Mouse (Mus musculus) embryonic facial prominence, embryonic 12.5 days (tissue): ENCODE measurements around the gene Ech1. TPM values are rescaled to one million over a fixed set of nuclear protein-coding genes. Genes with fewer than 3 reads are reported as not detected.

Source experiments
- ATAC-seq: fragments of 200-750 bp; cut with Nextera tagmentation; 2 replicates; pipeline ENCODE4 v1.8.0; 2017; ENCODE audit not compliant: insufficient number of reproducible peaks, insufficient read depth, low FRiP score, low TSS enrichment
- H3K27ac ChIP-seq: fragments of 300-500 bp; sonication (generic); 2 replicates; pipeline ENCODE4 v1.5.1; 2016; ENCODE audit warnings: mild to moderate bottlenecking
- H3K27me3 ChIP-seq: fragments of 300-500 bp; sonication (generic); 2 replicates; pipeline ENCODE4 v1.6.1; 2016; ENCODE audit warnings: mild to moderate bottlenecking, moderate library complexity
- H3K36me3 ChIP-seq: fragments of 300-500 bp; sonication (generic); 2 replicates; pipeline ENCODE4 v1.6.1; 2016; ENCODE audit warnings: mild to moderate bottlenecking
- H3K4me1 ChIP-seq: fragments of 300-500 bp; sonication (generic); 2 replicates; pipeline ENCODE4 v1.6.1; 2016
- H3K4me2 ChIP-seq: fragments of 300-500 bp; sonication (generic); replicated peaks from 2 replicates; pipeline ENCODE4 v1.6.1; 2016; ENCODE audit warnings: mild to moderate bottlenecking, moderate library complexity
- H3K4me3 ChIP-seq: fragments of 300-500 bp; sonication (generic); 2 replicates; pipeline ENCODE4 v1.5.1; 2016; ENCODE audit warnings: mild to moderate bottlenecking
- H3K9ac ChIP-seq: fragments of 300-500 bp; sonication (generic); 2 replicates; pipeline ENCODE4 v1.6.1; 2016; ENCODE audit warnings: mild to moderate bottlenecking, moderate library complexity
- H3K9me3 ChIP-seq: fragments of 300-500 bp; sonication (generic); 2 replicates; pipeline ENCODE4 v1.6.1; 2016; ENCODE audit warnings: mild to moderate bottlenecking, moderate library complexity
- WGBS: fragments of 180-500 bp; shearing (Covaris S2); methylation state at CpG from one replicate; pipeline ENCODE4 v1.1.7; 2016; 5-methylcytosine and 5-hydroxymethylcytosine counted together
- polyA plus RNA-seq: library from polyadenylated mRNA; unstranded; fragments of >200 nt; fragmentation: Nextera tagmentation; extraction: Ambion mirVana; gene quantifications from 2 replicates; pipeline ENCODE4 v1.2.1, GENCODE M21; 2016

The Ech1 gene
- polyA plus RNA-seq, 1 experiment from 2014 or later: 117 TPM

GRCm38 (mm10) chr7:28822993-28823903 is 1.8 kb upstream of the Ech1 start:
- peak overlapping the region; percentile 25; the same call in 1 of the 2 replicates for H3K27ac ChIP-seq
- ATAC-seq: no peak
- H3K36me3 ChIP-seq: peaks cover 44% of the 10 kb centered on the region
- no peak overlapping the region for H3K4me2 ChIP-seq
- no peak overlapping the region for H3K9ac ChIP-seq
- WGBS: 52% methylated on average over 10 of the region's 10 CpGs
- H3K9me3 ChIP-seq: no peaks in the 10 kb centered on the region
- H3K4me3 ChIP-seq: no peak overlapping the region
- H3K4me1 ChIP-seq: peaks cover 14% of the 10 kb centered on the region; the same call in 1 of the 2 replicates
- H3K27me3 ChIP-seq: no peaks in the 10 kb centered on the region

- Histone ChIP-seq H3K4me2 (no peak overlapping the region), H3K4me1 (peaks cover 14% of the 10 kb centered on the region; the same call in 1 of the 2 replicates), H3K27ac (0 out of 2 replicates have a peak overlapping the region, but pooled peaks have one; percentile 23), H3K27me3 (no peaks in the 10 kb centered on the region), H3K36me3 (peaks cover 38% of the 10 kb centered on the region), H3K9me3 (no peaks in the 10 kb centered on the region), H3K4me3 (no peak overlapping the region), H3K9ac (no peak overlapping the region)
- ATAC-seq: no peak
- WGBS: 41% methylated on average over 2 of the region's 2 CpGs
Observed at GRCm38 (mm10) chr7:28823932-28824331, 1.1 kb upstream of the Ech1 start.

DNA sequence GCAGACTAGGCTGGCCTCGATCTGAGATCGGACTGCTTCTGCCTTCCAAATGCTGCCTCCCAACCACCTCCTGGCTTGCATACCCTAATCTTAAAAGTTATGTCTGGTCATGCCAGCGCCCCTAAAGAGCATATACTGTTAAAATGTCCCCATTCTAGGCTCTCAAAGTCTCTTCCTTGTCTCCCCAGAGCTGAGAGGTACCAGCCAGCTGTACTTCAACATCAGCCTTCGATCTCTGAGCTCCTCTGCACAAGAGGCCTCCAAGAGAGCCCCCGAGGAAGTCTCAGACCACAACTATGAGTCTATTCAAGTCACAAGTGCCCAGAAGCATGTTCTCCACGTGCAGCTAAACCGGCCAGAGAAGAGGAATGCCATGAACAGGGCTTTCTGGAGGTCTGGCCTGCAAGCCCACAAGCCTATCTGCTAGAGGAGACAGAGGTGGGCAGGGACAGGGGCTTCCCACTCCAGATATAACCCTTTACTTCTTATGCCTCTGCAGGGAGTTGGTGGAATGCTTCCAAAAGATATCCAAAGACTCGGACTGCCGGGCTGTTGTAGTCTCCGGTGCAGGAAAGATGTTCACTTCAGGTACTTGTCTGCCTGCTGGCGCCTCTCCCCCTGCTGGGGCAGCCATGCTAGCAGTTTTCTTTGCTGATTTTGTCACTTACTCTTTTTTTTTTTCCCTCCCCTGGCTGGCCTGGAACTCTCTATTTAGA is 827 bp downstream of the Ech1 start:
- no peak for ATAC-seq
- peak overlapping the region; percentile 52 for H3K4me2 ChIP-seq
- peak overlapping the region; percentile 41 for H3K4me3 ChIP-seq
- H3K36me3 ChIP-seq: peaks cover 34% of the 10 kb centered on the region
- no peaks in the 10 kb centered on the region for H3K9me3 ChIP-seq
- H3K27me3 ChIP-seq: no peaks in the 10 kb centered on the region
- 60% methylated on average over 11 of the region's 11 CpGs for WGBS
- peak overlapping the region; percentile 86 for H3K27ac ChIP-seq
- H3K9ac ChIP-seq: peak overlapping the region; percentile 50
- peaks cover 11% of the 10 kb centered on the region; the same call in 1 of the 2 replicates for H3K4me1 ChIP-seq

DNA sequence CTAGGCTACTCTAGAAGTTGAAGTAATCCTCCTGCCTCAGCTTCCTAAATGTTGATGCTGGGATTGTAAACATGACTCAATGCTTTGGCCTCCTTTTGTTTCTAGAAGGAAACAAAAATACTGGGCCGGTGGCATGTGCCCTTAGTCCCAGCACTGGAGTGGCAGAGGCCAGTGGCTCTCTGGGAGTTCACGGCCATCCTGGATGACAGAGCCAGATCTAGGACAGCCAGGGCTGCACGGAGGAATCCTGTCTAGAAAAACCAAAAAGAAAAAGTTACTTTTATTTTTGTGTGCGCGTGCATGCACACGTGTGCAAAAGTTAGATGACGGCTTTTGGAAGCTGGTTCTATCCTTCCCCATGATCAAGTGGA is 1.4 kb downstream of the Ech1 start:
- Histone ChIP-seq H3K9me3 (no peaks in the 10 kb centered on the region), H3K9ac (no peak overlapping the region; the same call in 1 of the 2 replicates), H3K36me3 (peaks cover 34% of the 10 kb centered on the region), H3K4me3 (no peak overlapping the region), H3K27me3 (no peaks in the 10 kb centered on the region), H3K4me1 (peaks cover 11% of the 10 kb centered on the region; the same call in 1 of the 2 replicates), H3K4me2 (peak overlapping the region; percentile 52; the same call in 1 of the 2 replicates), H3K27ac (0 out of 2 replicates have a peak overlapping the region, but pooled peaks have one; percentile 86)
- ATAC-seq: no peak
- WGBS: 93% methylated on average over 7 of the region's 7 CpGs

DNA sequence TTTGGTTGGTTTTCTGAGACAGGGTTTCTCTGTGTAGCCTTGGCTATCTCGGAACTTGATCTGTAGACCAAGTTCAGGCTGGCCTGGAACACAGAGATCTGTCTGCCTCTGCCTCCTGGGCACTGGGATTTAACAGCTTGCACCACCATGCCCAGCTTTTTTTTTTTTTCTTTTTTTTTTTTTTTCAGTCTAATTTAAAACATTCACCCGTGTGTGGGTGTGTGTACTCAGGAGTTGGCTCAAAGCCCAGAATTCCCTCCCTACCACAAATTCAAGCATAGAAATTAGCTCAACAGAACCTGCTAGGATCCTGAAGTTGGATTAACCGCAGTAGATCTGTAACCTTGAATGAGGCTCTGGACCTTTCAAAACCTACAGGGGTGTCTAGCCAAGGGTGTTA is 2.3 kb downstream of the Ech1 start:
- Histone ChIP-seq H3K36me3 (peaks cover 36% of the 10 kb centered on the region), H3K9ac (no peak overlapping the region), H3K4me1 (peaks cover 11% of the 10 kb centered on the region; the same call in 1 of the 2 replicates), H3K27ac (no peak overlapping the region), H3K4me3 (no peak overlapping the region), H3K4me2 (no peak overlapping the region), H3K9me3 (no peaks in the 10 kb centered on the region), H3K27me3 (no peaks in the 10 kb centered on the region)
- WGBS: 49% methylated on average over 3 of the region's 3 CpGs
- no peak for ATAC-seq

GRCm38 (mm10) chr7:28829821-28830220 is 4.8 kb downstream of the Ech1 start:
- no peak overlapping the region for H3K4me3 ChIP-seq

GRCm38 (mm10) chr7:28830981-28831380 is 6.0 kb downstream of the Ech1 start:
- Histone ChIP-seq H3K27ac (no peak overlapping the region), H3K9ac (no peak overlapping the region), H3K4me3 (no peak overlapping the region), H3K4me1 (peaks cover 2% of the 10 kb centered on the region; the same call in 1 of the 2 replicates), H3K4me2 (no peak overlapping the region), H3K36me3 (peaks cover 29% of the 10 kb centered on the region), H3K9me3 (no peaks in the 10 kb centered on the region), H3K27me3 (no peaks in the 10 kb centered on the region)
- 96% methylated on average over 5 of the region's 5 CpGs for WGBS
- no peak for ATAC-seq

More at GRCm38 (mm10) chr7:28829821-28830220, 4.8 kb downstream of the Ech1 start:
- H3K9me3 ChIP-seq: no peaks in the 10 kb centered on the region
- no peak overlapping the region for H3K9ac ChIP-seq
- 92% methylated on average over 8 of the region's 8 CpGs for WGBS
- no peaks in the 10 kb centered on the region for H3K27me3 ChIP-seq
- no peak overlapping the region for H3K4me2 ChIP-seq
- no peak for ATAC-seq
- peaks cover 7% of the 10 kb centered on the region; the same call in 1 of the 2 replicates for H3K4me1 ChIP-seq
- peaks cover 29% of the 10 kb centered on the region for H3K36me3 ChIP-seq
- no peak overlapping the region for H3K27ac ChIP-seq

DNA sequence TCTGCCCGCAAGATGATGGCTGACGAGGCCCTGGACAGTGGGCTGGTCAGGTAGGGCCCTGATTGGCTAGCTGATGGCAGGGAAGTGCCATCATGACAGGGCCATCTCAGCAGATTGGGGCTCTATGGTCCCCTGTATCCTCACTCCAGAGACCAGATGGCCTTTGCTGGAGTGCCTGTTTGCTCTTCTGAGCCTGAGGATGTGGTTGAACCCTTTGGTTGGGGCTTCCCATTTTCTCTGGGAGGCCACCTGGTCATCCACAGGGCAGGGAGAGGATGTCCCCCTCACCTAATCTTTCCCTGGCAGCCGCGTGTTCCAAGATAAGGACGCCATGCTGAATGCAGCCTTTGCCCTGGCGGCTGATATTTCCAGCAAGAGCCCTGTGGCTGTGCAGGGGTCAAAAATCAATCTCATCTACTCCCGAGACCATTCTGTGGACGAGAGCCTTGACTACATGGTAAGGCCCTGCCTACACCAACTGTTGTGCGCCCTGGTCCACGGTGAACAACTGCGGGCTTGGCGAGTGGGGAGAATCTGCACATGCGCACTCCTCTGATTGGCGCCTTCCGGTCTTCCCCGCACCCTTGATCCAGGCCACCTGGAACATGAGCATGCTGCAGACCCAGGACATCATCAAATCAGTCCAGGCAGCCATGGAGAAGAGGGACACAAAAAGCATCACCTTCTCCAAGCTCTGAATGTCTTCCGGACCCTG is 6.6 kb downstream of the Ech1 start:
- Histone ChIP-seq H3K36me3 (peaks cover 29% of the 10 kb centered on the region), H3K9ac (no peak overlapping the region), H3K4me2 (no peak overlapping the region), H3K4me3 (no peak overlapping the region), H3K9me3 (no peaks in the 10 kb centered on the region), H3K27me3 (no peaks in the 10 kb centered on the region), H3K27ac (no peak overlapping the region), H3K4me1 (no peaks in the 10 kb centered on the region)
- 91% methylated on average over 17 of the region's 17 CpGs for WGBS
- no peak for ATAC-seq

- Histone ChIP-seq H3K4me3 (no peak overlapping the region), H3K36me3 (peaks cover 29% of the 10 kb centered on the region), H3K9me3 (no peaks in the 10 kb centered on the region), H3K27ac (no peak overlapping the region), H3K27me3 (no peaks in the 10 kb centered on the region), H3K4me1 (no peaks in the 10 kb centered on the region), H3K9ac (no peak overlapping the region), H3K4me2 (no peak overlapping the region)
- no peak for ATAC-seq
- WGBS: 77% methylated on average over 6 of the region's 6 CpGs
Observed at GRCm38 (mm10) chr7:28832137-28832536, 7.1 kb downstream of the Ech1 start.

GRCm38 (mm10) chr7:28833723-28834347 is 8.8 kb downstream of the Ech1 start, which contains the start of gene Lgals4:
TSS of gene Lgals4 (plus strand) at chr7:28833854.
- 84% methylated on average over 6 of the region's 6 CpGs for WGBS
- peaks cover 29% of the 10 kb centered on the region for H3K36me3 ChIP-seq
- no peak for ATAC-seq
- no peak within 1 kb of the TSS for H3K27ac ChIP-seq
- H3K4me2 ChIP-seq: no peak within 1 kb of the TSS
- H3K9me3 ChIP-seq: no peaks in the 10 kb centered on the region
- H3K4me1 ChIP-seq: no peaks in the 10 kb centered on the region
- no peak within 1 kb of the TSS for H3K9ac ChIP-seq
- no peaks in the 10 kb centered on the region for H3K27me3 ChIP-seq
- no peak within 1 kb of the TSS for H3K4me3 ChIP-seq

GRCm38 (mm10) chr7:28836936-28837335 is 11.9 kb downstream of the Ech1 start:
- Histone ChIP-seq H3K27me3 (no peaks in the 10 kb centered on the region), H3K4me2 (no peak overlapping the region), H3K9ac (no peak overlapping the region), H3K27ac (no peak overlapping the region), H3K4me3 (no peak overlapping the region), H3K36me3 (peaks cover 4% of the 10 kb centered on the region; the same call in 1 of the 2 replicates), H3K9me3 (no peaks in the 10 kb centered on the region), H3K4me1 (no peaks in the 10 kb centered on the region)
- no peak for ATAC-seq
- WGBS: 85% methylated on average over 5 of the region's 5 CpGs
